Mouse (Mus musculus) testis, postnatal 14 days (tissue): ENCODE measurements around the gene Efcab5.
"Not testable (repeated sequence)": the region's sequence is repeated elsewhere in the genome, so short reads cannot be mapped to it uniquely, and the experiment has no call there.

Experiments
- DNase-seq: peaks from one replicate; pipeline ENCODE4 v3.0.0; 2021; ENCODE audit warnings: low spot score

Efcab5 gene

DNA sequence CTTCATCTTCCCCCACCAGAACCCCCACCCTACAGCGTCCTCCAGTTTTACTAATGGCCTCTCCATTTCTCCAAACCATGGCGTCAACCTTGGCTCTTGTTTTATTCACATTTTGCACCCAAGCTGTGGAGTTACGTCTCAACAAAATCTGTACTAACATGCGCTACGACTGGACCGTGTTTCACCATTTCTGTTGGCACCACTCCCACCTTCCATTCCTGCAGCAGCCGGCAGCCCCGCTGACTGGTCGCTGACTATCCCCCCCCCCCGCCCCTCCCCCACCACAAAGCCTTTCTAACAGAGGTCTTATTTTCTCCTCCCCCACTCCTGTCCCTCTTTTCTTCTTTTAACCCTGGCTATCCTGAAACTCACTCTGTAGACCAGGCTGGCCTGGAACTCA lies 93.6 kb downstream of the Efcab5 start:
- DNase-seq: no peak

DNA sequence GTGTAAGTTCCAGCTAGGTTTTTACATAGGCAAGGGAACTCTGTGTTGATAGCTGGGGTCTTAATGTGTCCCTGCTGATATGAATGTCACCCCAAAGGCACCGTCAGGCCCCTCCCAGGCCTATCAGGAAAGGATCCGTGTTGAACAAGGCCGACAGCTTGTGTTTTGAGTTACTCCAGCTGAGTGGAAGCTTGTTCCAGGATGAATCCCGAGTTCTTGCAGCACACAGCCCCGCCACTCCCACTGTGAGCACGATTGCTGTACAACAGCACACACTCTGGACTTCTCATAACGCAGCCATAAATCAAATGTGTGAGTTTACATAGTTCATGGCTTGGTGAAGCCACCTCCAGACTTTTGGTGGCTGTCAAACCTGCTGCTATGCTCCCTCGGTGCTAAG lies 94.6 kb downstream of the Efcab5 start:
- DNase-seq: no peak

GRCm38 (mm10) chr11:77093208-77093607 lies 95.6 kb downstream of the Efcab5 start:
- no peak for DNase-seq

- no peak for DNase-seq
Observed at GRCm38 (mm10) chr11:77089162-77089561, 99.6 kb downstream of the Efcab5 start.

- no peak for DNase-seq
Observed at GRCm38 (mm10) chr11:77087004-77087403, 101.8 kb downstream of the Efcab5 start.

GRCm38 (mm10) chr11:77084001-77084682 lies 104.6 kb downstream of the Efcab5 start:
- no peak for DNase-seq

- no peak for DNase-seq
Observed at GRCm38 (mm10) chr11:77079361-77079760, 109.4 kb downstream of the Efcab5 start.

DNA sequence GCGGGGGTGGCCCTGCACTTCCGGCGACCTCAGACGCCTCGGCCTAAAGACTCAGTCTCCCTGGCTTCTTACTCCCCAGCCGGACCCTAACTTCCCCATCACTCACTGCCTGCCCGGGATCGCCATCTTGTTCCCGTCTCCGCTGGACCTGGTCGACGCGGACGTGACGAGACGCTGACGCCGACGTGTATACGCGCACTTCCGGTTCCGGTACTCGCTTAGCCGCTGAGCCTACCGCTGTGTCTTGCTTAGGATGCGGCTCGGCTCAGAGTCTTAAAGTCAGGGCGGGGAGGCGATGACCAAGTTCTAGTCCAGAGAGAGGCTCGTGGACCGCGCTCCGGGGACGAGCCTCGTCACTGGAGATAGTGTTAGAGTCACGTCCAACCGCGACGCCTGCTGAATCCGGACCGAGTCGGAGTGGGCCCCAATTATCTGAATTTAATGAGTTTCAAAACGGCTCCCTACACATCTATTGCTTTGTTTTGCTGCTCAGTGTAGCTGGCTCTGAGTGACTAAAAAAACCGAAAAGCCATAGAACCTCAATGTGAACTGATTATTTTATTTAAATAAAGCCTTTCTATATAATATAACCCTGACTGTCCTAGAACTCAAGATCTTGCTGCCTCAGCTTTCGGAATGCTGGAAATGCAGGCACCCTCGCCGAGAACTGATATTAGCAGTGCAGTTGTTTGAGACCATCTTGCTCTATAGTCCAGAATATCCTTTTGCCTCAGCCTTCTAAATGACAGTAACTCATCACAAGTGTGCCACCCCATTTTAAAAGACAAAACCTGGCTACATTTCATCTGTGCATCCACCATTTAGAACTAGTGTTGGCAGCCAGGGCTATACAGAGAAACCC lies 110.3 kb downstream of the Efcab5 start, which contains the start of gene Nsrp1:
Gene Nsrp1, minus strand, starts transcription at position 163 of the 862 bp plus-strand sequence.
- DNase-seq: peak; percentile 94

- DNase-seq: peak; percentile 50
Observed at GRCm38 (mm10) chr11:77077792-77078191, 111.0 kb downstream of the Efcab5 start.

DNA sequence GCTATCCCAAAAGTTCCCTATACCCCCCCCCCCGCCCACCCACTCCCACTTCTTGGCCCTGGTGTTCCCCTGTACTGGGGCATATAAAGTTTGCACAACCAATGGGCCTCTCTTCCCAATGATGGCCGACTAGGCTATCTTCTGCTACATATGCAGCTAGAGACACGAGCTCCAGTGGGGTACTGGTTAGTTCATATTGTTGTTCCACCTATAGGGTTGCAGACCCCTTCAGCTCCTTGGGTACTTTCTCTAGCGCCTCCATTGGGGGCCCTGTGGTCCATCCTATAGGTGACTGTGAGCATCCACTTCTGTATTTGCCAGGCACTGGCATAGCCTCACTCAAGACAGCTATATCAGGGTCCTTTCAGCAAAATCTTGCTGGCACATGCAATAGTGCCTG lies 111.4 kb downstream of the Efcab5 start:
- not testable (repeated sequence) for DNase-seq

DNA sequence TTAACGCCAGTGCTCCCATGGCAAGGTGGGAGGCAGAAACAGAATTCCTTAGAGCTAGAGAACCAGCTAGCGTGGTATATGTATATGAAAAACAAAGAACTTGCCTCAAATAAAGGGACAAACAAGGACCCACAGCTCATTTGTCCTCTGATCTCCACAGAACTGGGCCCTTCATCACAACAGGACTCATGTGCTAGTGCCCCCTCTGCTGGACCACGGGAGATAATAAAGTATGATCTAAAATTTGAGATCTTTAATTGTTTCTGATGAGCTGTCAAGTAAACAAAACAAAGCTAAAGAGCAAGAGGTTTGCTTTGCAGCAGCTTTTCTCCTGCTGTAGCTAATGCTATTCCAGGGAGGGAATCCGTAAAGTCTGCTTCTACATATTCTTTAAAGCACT lies 118.0 kb downstream of the Efcab5 start:
- DNase-seq: no peak

GRCm38 (mm10) chr11:77068825-77069224 lies 119.9 kb downstream of the Efcab5 start:
- no peak for DNase-seq

GRCm38 (mm10) chr11:77063406-77063805 lies 125.4 kb downstream of the Efcab5 start:
- no peak for DNase-seq

DNA sequence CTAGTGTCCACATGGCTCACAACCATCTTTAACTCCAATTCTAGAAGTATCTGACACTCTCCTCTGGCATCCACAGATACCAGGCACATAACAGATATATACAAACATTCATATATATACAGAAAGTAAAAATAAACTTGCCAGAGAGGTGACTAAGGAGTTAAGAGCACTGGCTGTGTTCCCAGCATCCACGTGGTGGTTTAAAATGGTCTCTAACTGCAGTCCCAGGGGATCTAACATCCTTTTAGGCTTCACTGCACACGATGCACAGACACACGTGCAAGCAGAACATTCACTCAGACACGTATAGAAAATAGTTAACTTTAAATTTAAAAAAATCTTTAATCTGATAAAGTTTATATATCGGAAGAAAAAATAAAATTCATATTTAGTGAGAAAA lies 126.8 kb downstream of the Efcab5 start:
- DNase-seq: no peak

- no peak for DNase-seq
Observed at GRCm38 (mm10) chr11:77042816-77043215, 146.0 kb downstream of the Efcab5 start.

DNA sequence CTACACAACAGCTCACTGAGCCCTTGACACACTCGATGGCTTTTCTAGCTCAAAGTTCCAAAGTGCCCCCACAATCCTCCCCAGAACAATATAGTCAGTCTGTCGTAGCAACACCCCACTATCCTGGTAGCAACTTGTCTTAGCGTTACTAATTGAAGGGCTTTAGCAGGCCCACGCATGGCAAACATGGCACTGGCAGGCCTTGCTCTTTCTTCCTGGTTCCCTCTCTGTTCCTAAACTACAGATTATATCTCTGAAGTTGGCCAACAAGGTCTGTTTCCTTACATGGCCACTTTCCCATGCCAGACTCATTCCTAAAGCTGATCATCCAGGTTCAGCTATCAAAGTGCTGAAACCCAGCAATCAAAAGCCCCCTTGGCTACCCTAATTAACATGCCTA lies 146.9 kb downstream of the Efcab5 start:
- no peak for DNase-seq
